Mouse (Mus musculus): ENCODE results near the gene Spib. TPM values are rescaled to one million over a fixed set of nuclear protein-coding genes. Genes with fewer than 3 reads are reported as not detected.

Spib gene
- total RNA-seq, 1 experiment from 2014 or later: not detected

- no peak for ATAC-seq (replicated peaks in 1 of 2; ENCODE audit: insufficient read depth in 1 of 2, low FRiP score in 2 of 2, low TSS enrichment in 1 of 2, low read depth in 1 of 2, poor library complexity in 2 of 2, severe bottlenecking in 2 of 2)
Observed at GRCm38 (mm10) chr7:44497361-44498055, 34.4 kb downstream of the Spib start.

- no peak for ATAC-seq (replicated peaks in 1 of 2; ENCODE audit: insufficient read depth in 1 of 2, low FRiP score in 2 of 2, low TSS enrichment in 1 of 2, low read depth in 1 of 2, poor library complexity in 2 of 2, severe bottlenecking in 2 of 2)
Observed at GRCm38 (mm10) chr7:44496771-44497109, 35.1 kb downstream of the Spib start.

- peak; percentile 90 to 93 for ATAC-seq (replicated peaks in 1 of 2; ENCODE audit: insufficient read depth in 1 of 2, low FRiP score in 2 of 2, low TSS enrichment in 1 of 2, low read depth in 1 of 2, poor library complexity in 2 of 2, severe bottlenecking in 2 of 2)
Observed at GRCm38 (mm10) chr7:44495992-44496770, 35.7 kb downstream of the Spib start, which contains the start of the genes Emc10 and Fam71e1. Emc10 (minus strand) TSS chr7:44496529. Fam71e1 (plus strand) TSS chr7:44496581.

GRCm38 (mm10) chr7:44495086-44495485, 36.8 kb downstream of the Spib start:
- ATAC-seq (replicated peaks in 1 of 2; ENCODE audit: insufficient read depth in 1 of 2, low FRiP score in 2 of 2, low TSS enrichment in 1 of 2, low read depth in 1 of 2, poor library complexity in 2 of 2, severe bottlenecking in 2 of 2): no peak

DNA sequence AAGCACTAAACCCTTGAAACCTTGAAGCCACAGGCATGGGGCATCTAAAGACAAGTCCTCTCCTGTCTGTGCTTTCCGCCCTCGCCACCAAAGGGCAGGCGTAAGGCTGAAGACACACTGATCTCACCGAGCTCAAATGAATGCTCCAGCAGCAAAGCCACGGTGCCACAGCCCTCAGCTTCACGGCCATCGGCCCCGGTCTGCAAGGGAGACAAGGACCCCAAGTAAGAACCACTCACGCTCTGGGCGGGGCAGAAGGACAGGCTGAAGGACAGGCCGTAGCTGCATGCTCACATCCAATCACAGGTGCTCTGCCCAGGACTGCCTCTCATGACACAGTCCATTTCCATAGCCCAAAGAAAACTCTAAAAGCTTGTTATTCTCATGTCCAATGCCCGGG, 37.2 kb downstream of the Spib start:
- ATAC-seq (replicated peaks in 1 of 2; ENCODE audit: insufficient read depth in 1 of 2, low FRiP score in 2 of 2, low TSS enrichment in 1 of 2, low read depth in 1 of 2, poor library complexity in 2 of 2, severe bottlenecking in 2 of 2): no peak

- ATAC-seq (replicated peaks in 1 of 2; ENCODE audit: insufficient read depth in 1 of 2, low FRiP score in 2 of 2, low TSS enrichment in 1 of 2, low read depth in 1 of 2, poor library complexity in 2 of 2, severe bottlenecking in 2 of 2): no peak
Observed at GRCm38 (mm10) chr7:44492166-44492826, 39.6 kb downstream of the Spib start.

- no peak for ATAC-seq (replicated peaks in 1 of 2; ENCODE audit: insufficient read depth in 1 of 2, low FRiP score in 2 of 2, low TSS enrichment in 1 of 2, low read depth in 1 of 2, poor library complexity in 2 of 2, severe bottlenecking in 2 of 2)
Observed at GRCm38 (mm10) chr7:44491391-44491790, 40.5 kb downstream of the Spib start.

GRCm38 (mm10) chr7:44490281-44490680, 41.6 kb downstream of the Spib start:
- ATAC-seq (replicated peaks in 1 of 2; ENCODE audit: insufficient read depth in 1 of 2, low FRiP score in 2 of 2, low TSS enrichment in 1 of 2, low read depth in 1 of 2, poor library complexity in 2 of 2, severe bottlenecking in 2 of 2): no peak

- no peak for ATAC-seq (replicated peaks in 1 of 2; ENCODE audit: insufficient read depth in 1 of 2, low FRiP score in 2 of 2, low TSS enrichment in 1 of 2, low read depth in 1 of 2, poor library complexity in 2 of 2, severe bottlenecking in 2 of 2)
Observed at GRCm38 (mm10) chr7:44488545-44488944, 43.3 kb downstream of the Spib start.

- ATAC-seq (replicated peaks in 1 of 2; ENCODE audit: insufficient read depth in 1 of 2, low FRiP score in 2 of 2, low TSS enrichment in 1 of 2, low read depth in 1 of 2, poor library complexity in 2 of 2, severe bottlenecking in 2 of 2): no peak
Observed at GRCm38 (mm10) chr7:44487936-44488335, 43.9 kb downstream of the Spib start.

DNA sequence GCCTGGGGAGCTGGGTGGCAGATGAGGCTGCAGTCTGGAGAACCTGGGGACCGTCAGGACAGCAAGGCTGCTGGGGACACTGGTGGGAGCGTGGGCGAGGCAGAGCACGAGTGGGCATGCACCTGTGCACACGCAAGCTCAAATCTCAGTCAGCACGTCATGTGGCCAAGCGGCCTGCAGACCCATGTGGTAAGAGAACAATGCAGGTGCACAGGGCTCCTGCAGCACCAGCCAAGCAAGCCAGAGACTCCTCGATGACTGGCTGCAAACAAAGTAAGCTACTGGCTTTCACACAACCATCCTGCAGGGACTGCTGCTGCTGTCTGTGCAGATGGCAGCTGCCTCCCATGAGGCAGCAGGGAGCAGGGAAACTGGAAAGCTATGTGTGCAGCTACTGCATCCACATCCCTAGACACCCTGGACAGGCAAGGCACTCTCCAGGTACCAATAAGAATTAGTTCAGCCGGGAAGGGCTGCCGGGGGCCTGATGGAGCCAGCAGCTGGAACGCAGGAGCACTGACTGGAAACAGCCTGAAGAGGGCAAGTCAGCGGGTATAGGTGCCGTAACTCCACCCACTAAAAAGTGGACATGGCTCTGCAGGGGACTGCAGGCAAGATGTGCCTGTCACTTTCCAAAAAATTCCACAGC, 44.8 kb downstream of the Spib start:
- ATAC-seq (replicated peaks in 1 of 2; ENCODE audit: insufficient read depth in 1 of 2, low FRiP score in 2 of 2, low TSS enrichment in 1 of 2, low read depth in 1 of 2, poor library complexity in 2 of 2, severe bottlenecking in 2 of 2): no peak

- ATAC-seq (replicated peaks in 1 of 2; ENCODE audit: insufficient read depth in 1 of 2, low FRiP score in 2 of 2, low TSS enrichment in 1 of 2, low read depth in 1 of 2, poor library complexity in 2 of 2, severe bottlenecking in 2 of 2): no peak
Observed at GRCm38 (mm10) chr7:44485572-44486195, 46.2 kb downstream of the Spib start.

- ATAC-seq (replicated peaks in 1 of 2; ENCODE audit: insufficient read depth in 1 of 2, low FRiP score in 2 of 2, low TSS enrichment in 1 of 2, low read depth in 1 of 2, poor library complexity in 2 of 2, severe bottlenecking in 2 of 2): peak; percentile 72 to 73
Observed at GRCm38 (mm10) chr7:44484841-44485571, 46.9 kb downstream of the Spib start.

DNA sequence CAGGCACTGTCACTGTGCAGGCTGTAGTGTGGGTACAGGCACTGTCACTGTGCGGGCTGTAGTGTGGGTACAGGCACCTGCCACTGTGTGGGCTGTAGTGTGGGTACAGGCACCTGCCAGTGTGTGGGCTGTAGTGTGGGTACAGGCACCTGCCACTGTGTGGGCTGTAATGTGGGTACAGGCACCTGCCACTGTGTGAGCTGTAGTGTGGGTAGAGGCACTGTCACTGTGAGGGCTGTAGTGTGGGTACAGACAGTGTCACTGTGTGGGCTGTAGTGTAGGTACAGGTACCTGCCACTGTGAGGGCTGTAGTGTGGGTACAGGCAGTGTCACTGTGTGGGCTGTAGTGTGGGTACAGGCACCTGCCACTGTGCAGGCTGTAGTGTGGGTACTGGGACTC, 47.8 kb downstream of the Spib start:
- no peak for ATAC-seq (replicated peaks in 1 of 2; ENCODE audit: insufficient read depth in 1 of 2, low FRiP score in 2 of 2, low TSS enrichment in 1 of 2, low read depth in 1 of 2, poor library complexity in 2 of 2, severe bottlenecking in 2 of 2)

DNA sequence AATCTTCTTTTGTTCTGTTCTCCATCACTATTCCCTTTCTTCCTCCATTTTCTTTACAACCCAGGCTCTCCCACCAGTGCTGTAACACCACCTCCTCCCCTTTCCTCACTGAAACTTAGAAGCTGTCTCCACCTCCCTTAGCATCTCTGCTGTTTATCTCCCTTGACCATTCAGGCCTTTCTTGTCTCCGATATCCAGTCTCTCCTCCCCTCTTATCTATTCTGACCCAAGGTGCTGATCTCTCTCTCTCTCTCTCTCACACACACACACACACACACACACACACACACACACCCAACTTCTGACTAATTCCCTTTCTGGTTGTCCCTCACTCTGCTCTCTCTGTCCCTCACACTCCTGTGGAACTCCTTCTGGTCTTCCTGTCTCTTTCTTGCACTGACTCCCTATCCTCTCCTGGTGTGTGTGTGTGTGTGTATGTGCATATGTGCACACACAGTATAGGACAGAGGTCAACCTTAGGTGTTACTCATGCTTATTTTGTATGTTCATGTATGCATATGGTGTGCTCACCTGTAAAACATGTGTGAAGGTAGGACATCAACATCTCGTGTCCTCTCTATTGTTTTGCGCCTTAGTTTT, 48.9 kb downstream of the Spib start:
- no peak for ATAC-seq (replicated peaks in 1 of 2; ENCODE audit: insufficient read depth in 1 of 2, low FRiP score in 2 of 2, low TSS enrichment in 1 of 2, low read depth in 1 of 2, poor library complexity in 2 of 2, severe bottlenecking in 2 of 2)

All from hematopoietic stem cell, adult 5-6 weeks (primary cell).